Mouse (Mus musculus) small intestine, adult 10 weeks (tissue): ENCODE measurements around the gene Abcb6. TPM values are rescaled to one million over a fixed set of nuclear protein-coding genes. Genes with fewer than 3 reads are reported as not detected.

Experiments used
- polyA plus RNA-seq: library from polyadenylated mRNA; stranded (reverse); fragments of 350-450 nt; fragmentation: Illumina TruSeq; extraction: RNeasy Lipid Tissue Mini Kit (QIAGEN cat#74804); gene quantifications from one replicate; pipeline ENCODE4 v1.2.3, GENCODE M21; 2014; ENCODE audit warnings: low replicate concordance

Abcb6 gene
- 3.8 TPM for polyA plus RNA-seq

GRCm38 (mm10) chr1:75180105-75180590, at the start of gene Abcb6:
TSS of gene Abcb6 (minus strand) at chr1:75180392.

GRCm38 (mm10) chr1:75219531-75219930, 39.3 kb upstream of the Abcb6 start, which contains the start of gene Tuba4a:
TSS of gene Tuba4a (minus strand) at chr1:75219865.

GRCm38 (mm10) chr1:75210136-75211087, 30.2 kb upstream of the Abcb6 start, which contains the start of the genes Glb1l and Stk16:
TSS of gene Glb1l (minus strand) at chr1:75210813.
TSS of gene Stk16 (plus strand) at chr1:75210838.

GRCm38 (mm10) chr1:75191622-75192402, 11.6 kb upstream of the Abcb6 start, which contains the start of the genes Ankzf1 and Atg9a:
TSS of gene Ankzf1 (plus strand) at chr1:75192151.
TSS of gene Atg9a (minus strand) at chr1:75192196.

GRCm38 (mm10) chr1:75168472-75169464, 11.4 kb downstream of the Abcb6 start, which contains the start of gene Zfand2b:
TSS of gene Zfand2b (plus strand) at chr1:75168646.

DNA sequence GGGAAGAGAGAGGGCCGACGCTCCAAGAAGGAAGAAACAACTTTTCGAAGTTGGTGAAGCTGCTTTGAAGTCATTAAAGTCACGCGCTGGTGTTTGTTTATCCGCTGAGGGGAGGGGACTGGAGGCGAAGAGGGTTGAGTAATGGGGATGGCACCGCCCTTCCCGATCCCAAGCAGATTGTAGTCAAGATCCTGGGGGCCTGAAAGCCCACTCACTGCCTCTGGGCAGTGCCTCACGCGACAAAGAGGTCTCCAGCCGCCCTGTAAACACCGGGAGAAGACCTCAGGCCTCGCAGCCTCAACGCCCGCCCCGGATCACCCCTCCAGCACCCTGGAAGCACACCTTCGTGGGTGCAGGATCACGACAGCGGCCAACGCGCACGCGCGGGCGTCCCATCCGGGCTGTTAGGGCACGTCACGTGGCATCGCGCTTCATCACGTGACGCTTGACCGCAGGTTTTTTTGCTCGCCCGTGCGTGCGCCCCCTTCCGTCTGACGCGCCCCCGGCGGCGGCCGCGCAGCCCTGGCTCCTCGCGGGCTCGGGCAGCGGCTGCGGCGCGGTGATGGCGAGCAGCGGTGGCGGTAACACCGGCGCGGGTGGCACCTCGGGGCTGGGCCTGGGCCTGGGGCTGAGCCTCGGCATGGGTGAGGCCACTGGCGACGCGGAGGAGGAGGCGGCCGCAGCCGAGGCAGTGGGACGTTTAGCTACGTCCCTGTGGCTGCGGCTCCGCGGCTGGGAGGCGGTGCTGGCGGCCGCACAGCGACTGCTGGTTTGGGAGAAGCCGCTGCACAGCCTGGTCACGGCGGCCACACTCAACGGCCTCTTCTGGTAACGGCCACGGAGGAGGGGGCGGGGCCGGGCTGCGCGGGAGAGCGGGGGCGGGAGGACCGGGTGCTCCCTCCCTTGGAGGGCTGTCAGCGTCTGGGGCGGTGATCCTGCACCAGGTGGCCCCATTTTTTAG, 37.6 kb downstream of the Abcb6 start, which contains the start of the genes Cnppd1 and Retreg2:
TSS of gene Cnppd1 (minus strand) at position 411 of the 961 bp plus-strand sequence.
TSS of gene Retreg2 (plus strand) at position 478 of the 961 bp plus-strand sequence.

GRCm38 (mm10) chr1:75133421-75134207, 46.6 kb downstream of the Abcb6 start, which contains the start of gene Slc23a3:
TSS of gene Slc23a3 (minus strand) at chr1:75133890.

DNA sequence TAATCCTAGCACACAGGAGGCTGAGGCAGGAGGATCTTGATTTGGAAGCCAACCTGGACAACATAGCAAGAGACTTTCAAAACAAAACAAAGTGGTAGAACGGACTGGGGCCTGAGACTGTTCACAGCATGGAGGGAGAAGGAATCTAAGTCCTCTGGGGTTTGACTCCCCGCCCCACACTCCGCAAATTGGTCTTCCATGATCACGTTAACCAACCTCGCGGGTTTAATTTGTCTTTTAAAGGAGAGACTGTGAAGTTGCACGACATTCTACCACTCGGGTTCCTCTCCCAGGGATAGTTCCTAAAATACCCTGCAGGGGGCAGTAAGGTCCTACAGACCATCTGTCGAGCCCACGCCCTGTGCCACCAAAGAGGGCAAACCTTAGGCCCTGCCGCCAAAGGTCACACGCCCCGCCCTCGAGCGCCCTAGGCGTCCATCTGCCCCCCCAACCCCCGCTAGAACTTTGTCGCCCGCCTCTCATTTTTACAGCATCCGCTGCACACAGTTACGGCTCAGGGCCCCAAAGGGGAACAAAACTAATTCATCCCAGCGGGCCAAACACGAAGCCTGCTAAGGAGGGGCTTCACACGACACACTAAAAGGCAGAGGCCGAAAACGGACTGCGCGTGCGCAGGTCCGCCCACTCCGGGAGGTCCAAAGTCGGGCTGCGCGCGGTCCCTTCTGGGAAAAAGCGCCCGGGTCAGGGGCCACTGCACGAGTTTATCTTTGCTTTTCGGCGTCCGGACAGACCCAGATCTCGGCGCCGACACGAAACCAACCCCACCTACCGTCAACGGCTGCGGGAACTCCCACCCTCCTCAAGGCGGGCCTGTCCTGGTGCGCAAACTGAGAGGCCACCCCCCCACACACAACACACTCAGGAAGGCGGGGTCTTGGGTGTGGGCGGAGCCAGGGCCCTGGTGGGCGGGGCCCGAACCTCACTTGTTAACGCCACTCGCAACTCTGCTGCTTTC, 55.6 kb downstream of the Abcb6 start, which contains the start of gene Nhej1:
TSS of gene Nhej1 (minus strand) at position 855 of the 976 bp plus-strand sequence.

Other genes with a start within 250 kb of the Abcb6 start
- gene Cfap65, start 244.8 kb downstream of the Abcb6 start, polyA plus RNA-seq, result not detected
- gene Ihh, start 228.7 kb downstream of the Abcb6 start, polyA plus RNA-seq, result 0.33 TPM
- not detected for gene Nhej1, start 55.2 kb downstream of the Abcb6 start, polyA plus RNA-seq
- not detected for gene Slc23a3, start 46.5 kb downstream of the Abcb6 start, polyA plus RNA-seq
- 8.0 TPM for gene Cnppd1, start 37.7 kb downstream of the Abcb6 start, polyA plus RNA-seq
- 4.2 TPM for gene Retreg2, start 37.6 kb downstream of the Abcb6 start, polyA plus RNA-seq
- gene Zfand2b, start 11.7 kb downstream of the Abcb6 start, polyA plus RNA-seq, result 0.78 TPM
- gene Ankzf1, start 11.8 kb upstream of the Abcb6 start, polyA plus RNA-seq, result 18.0 TPM
- gene Atg9a, start 11.8 kb upstream of the Abcb6 start, polyA plus RNA-seq, result 12.2 TPM
- gene Glb1l, start 30.4 kb upstream of the Abcb6 start, polyA plus RNA-seq, result 8.1 TPM
- gene Stk16, start 30.4 kb upstream of the Abcb6 start, polyA plus RNA-seq, result 17.4 TPM
- 4.2 TPM for gene Tuba4a, start 39.5 kb upstream of the Abcb6 start, polyA plus RNA-seq
- not detected for gene A630095N17Rik, start 51.7 kb upstream of the Abcb6 start, polyA plus RNA-seq
- gene Dnajb2, start 56.0 kb upstream of the Abcb6 start, polyA plus RNA-seq, result 4.0 TPM
- not detected for gene Ptprn, start 84.1 kb upstream of the Abcb6 start, polyA plus RNA-seq
- gene Resp18, start 98.0 kb upstream of the Abcb6 start, polyA plus RNA-seq, result 2.4 TPM
- 1.3 TPM for gene Dnpep, start 137.6 kb upstream of the Abcb6 start, polyA plus RNA-seq
- 0.97 TPM for gene Des, start 179.9 kb upstream of the Abcb6 start, polyA plus RNA-seq
- gene Speg, start 194.9 kb upstream of the Abcb6 start, polyA plus RNA-seq, result 1.9 TPM